Mouse (Mus musculus): ENCODE data around the gene Nipsnap2. TPM values are rescaled to one million over a fixed set of nuclear protein-coding genes. Genes with fewer than 3 reads are reported as not detected.

Gene Nipsnap2
- polyA plus RNA-seq (2012; rRNA removed; ENCODE audit: low replicate concordance): 69.3 and 71.8 TPM in 2 replicates

DNA sequence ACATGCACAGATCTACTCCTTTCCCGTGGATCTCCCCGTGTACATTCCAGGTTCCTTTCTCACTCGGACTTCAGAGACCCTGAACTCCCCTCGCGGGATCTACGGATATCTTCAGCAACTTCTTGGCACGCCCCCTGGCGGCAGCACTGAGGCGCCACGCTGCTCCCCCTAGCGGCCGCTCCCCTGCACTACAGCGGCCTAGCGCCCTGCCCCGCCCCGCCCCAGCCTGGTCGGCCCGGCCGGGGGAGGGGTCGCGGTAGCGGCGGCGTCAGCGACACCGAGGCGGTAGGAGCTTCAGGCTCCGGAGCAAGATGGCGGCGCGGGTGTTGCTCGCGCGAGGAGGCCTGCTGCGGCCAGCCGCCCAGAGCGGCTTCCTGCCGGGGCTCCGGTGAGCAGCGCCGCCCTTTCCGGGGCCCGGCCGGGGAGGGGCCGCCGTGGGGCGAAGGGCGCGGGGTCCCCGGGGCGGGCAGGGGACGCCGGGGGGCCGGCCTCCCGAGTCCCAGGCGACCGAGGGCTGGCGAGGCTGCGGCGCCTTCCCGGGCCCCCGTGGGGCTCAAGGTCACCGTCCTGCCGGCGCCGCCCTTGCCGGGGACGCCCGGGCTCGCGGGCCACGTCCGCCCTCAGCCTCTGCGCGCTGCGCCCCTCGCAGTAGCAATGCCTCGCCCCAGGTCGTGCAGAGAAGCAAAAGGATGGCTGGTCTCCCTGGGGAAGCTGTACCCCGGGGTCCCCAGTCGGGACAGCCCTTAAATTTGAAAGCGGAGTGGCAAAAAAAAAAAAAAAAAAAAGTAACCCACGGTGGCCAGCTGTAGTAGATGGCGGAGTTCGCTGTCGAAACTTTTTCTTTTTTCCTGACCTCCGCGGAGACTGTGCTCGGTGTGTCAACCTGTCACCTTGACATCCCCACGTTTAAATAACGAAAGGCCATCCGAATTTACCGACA, at the start of gene Nipsnap2:
Nipsnap2 (plus strand) TSS at position 230 of the 940 bp plus-strand sequence.

DNA sequence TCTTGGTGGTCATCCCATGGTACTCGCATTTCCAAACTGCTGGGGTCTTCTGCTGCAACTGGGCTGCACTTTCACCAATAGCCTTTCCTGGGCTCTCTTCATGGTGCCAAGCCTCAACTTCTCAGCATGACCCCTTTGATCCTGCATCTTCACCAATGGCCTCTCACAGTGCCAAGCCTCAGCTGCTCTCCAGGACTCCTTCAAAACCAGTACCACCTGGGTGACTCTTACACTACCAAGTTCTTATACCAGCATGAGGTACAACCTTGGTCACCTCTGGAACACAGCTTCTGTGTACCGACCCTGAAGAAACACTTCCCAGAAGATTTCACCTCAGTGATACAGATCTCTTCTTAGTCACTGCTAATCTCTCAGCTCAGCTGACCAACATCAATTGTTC, 16.5 kb upstream of the Nipsnap2 start, which contains the start of gene Sept14:
Sept14 (minus strand) TSS at position 101 of the 400 bp plus-strand sequence.

DNA sequence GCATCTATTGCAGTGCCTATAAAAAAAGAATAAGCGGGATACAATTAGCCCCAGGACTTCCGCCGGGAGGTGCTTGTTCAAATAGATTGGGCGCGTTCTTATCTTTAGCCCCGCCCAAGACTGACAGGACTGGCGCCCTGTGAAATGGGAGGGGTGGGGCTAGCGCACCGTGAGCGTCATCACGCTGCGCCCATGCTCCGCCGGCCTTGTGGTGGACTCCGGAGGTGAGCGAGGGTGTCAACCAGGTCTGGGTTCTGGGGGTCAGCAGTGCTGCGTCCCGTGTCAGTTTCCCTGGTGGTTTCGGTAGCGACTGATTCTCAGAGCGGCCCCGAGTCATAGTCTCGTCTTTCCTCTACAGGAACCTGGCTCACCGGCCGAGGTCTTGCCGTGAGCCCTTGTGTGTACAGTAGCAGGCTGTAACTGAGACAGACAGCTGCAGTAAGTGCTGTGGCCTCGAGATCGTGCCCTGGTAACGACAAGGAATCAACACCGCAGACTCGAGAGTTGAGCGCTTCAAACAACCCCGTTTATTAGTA, 9.5 kb upstream of the Nipsnap2 start, which contains the start of gene Mrps17:
Mrps17 (plus strand) TSS at position 172 of the 536 bp plus-strand sequence.

DNA sequence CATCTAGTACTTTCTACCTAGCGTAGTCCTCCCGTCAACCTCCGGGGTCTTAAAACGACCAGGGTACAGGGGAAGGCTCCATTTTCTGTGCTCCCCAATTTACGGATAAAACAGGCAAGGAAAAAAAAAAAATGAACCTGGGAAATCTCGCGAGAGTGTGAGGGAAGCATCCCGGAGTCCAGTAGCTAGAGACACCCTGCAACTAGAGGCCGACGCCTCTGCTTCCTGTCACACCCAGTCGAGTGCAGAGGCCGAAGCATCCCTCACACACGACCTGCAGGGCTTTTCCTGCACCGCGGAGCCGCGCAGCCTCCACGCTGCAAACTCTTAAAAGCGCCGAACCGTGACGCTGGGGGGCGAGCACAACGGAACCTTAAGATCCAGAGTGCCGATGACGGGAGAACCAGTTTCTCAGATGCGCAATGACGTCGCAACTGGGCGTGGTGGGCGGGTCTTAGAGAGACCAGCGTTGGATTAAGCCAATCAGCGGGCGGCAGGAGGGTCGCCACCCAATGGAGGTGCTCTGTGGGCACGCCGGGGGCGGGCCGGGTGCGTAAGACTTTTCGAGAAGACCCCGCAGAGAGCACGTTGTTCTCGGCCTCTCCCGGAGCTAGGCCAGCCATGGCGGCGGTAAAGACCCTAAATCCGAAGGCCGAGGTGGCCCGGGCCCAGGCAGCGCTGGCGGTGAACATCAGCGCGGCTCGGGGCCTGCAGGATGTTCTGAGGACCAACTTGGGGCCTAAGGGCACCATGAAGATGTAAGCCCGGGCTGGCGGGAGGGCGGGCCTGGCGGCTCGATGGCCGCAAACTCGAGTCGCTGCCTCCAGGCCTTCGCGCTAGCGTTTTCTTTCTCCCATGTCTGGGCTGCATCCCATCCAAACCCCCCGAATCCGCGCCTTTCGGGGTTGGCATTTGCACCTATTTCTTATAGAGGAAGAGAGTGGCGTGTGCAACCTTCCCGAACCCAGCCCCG, 62.2 kb downstream of the Nipsnap2 start, which contains the start of gene Psph:
Psph (minus strand) TSS at position 632 of the 973 bp plus-strand sequence.

Other genes with a start within 250 kb of the Nipsnap2 start
- 54.1 and 97.3 TPM in 2 replicates for gene Sfswap, start 223.8 kb upstream of the Nipsnap2 start, polyA plus RNA-seq (2012; rRNA removed; ENCODE audit: low replicate concordance)
- 2.6 and 19.3 TPM in 2 replicates for gene Mmp17, start 140.9 kb upstream of the Nipsnap2 start, polyA plus RNA-seq (2012; rRNA removed; ENCODE audit: low replicate concordance)
- 1.8 and 3.4 TPM in 2 replicates for gene Zfp11, start 55.0 kb upstream of the Nipsnap2 start, polyA plus RNA-seq (2012; rRNA removed; ENCODE audit: low replicate concordance)
- gene Sept14, start 16.6 kb upstream of the Nipsnap2 start, polyA plus RNA-seq (2012; rRNA removed; ENCODE audit: low replicate concordance): 0.08 TPM in 1 of 2 replicates, not detected in the other
- gene Mrps17, start 9.6 kb upstream of the Nipsnap2 start, polyA plus RNA-seq (2012; rRNA removed; ENCODE audit: low replicate concordance): 77.7 and 82.6 TPM in 2 replicates
- 34.1 and 50.3 TPM in 2 replicates for gene Psph, start 62.4 kb downstream of the Nipsnap2 start, polyA plus RNA-seq (2012; rRNA removed; ENCODE audit: low replicate concordance)
- 32.7 and 39.2 TPM in 2 replicates for gene Sumf2, start 121.9 kb downstream of the Nipsnap2 start, polyA plus RNA-seq (2012; rRNA removed; ENCODE audit: low replicate concordance)
- 849 and 1,319 TPM in 2 replicates for gene Chchd2, start 162.4 kb downstream of the Nipsnap2 start, polyA plus RNA-seq (2012; rRNA removed; ENCODE audit: low replicate concordance)
- gene Zbed5, start 170.7 kb downstream of the Nipsnap2 start, polyA plus RNA-seq (2012; rRNA removed; ENCODE audit: low replicate concordance): 1.2 and 5.0 TPM in 2 replicates
- 10.4 and 17.3 TPM in 2 replicates for gene Phkg1, start 173.5 kb downstream of the Nipsnap2 start, polyA plus RNA-seq (2012; rRNA removed; ENCODE audit: low replicate concordance)
- 5.1 TPM in 2 replicates for gene Nupr1l, start 183.5 kb downstream of the Nipsnap2 start, polyA plus RNA-seq (2012; rRNA removed; ENCODE audit: low replicate concordance)
- gene Vkorc1l1, start 216.9 kb downstream of the Nipsnap2 start, polyA plus RNA-seq (2012; rRNA removed; ENCODE audit: low replicate concordance): 31.3 and 47.5 TPM in 2 replicates

Data from subcutaneous adipose tissue, adult 2 months (tissue).